Mouse (Mus musculus) ES-Bruce4 (cell line): ENCODE data around the gene Map7d1. TPM values are rescaled to one million over a fixed set of nuclear protein-coding genes. Genes with fewer than 3 reads are reported as not detected.

Source experiments
- H3K27ac ChIP-seq: 2 replicates; pipeline ENCODE4 v1.5.1; 2012; ENCODE audit warnings: low read length, inconsistent platforms; ENCODE audit not compliant: insufficient read depth
- H3K27me3 ChIP-seq: 2 replicates; pipeline ENCODE4 v1.6.1; 2012; ENCODE audit warnings: mild to moderate bottlenecking, low read length, inconsistent platforms; ENCODE audit not compliant: control insufficient read depth, poor library complexity, insufficient read depth, severe bottlenecking
- H3K36me3 ChIP-seq: 2 replicates; pipeline ENCODE4 v1.6.1; 2012; ENCODE audit warnings: inconsistent platforms, mild to moderate bottlenecking, low read length, moderate library complexity; ENCODE audit not compliant: control insufficient read depth, poor library complexity, insufficient read depth, severe bottlenecking
- H3K4me1 ChIP-seq: one replicate; pipeline ENCODE4 v1.8.1; 2011; ENCODE audit warnings: low read length; ENCODE audit not compliant: control insufficient read depth, insufficient read depth
- H3K4me3 ChIP-seq: 2 replicates; pipeline ENCODE4 v1.5.1; 2011; ENCODE audit warnings: low read depth, mild to moderate bottlenecking, low read length
- H3K9ac ChIP-seq: 2 replicates; pipeline ENCODE4 v1.6.1; 2012; ENCODE audit warnings: low read depth, mild to moderate bottlenecking, inconsistent platforms; ENCODE audit not compliant: poor library complexity, severe bottlenecking
- H3K9me3 ChIP-seq: replicated peaks from 2 replicates; pipeline ENCODE4 v1.6.1; 2012; ENCODE audit warnings: mild to moderate bottlenecking, low read length, inconsistent platforms; ENCODE audit not compliant: control insufficient read depth, poor library complexity, insufficient read depth, severe bottlenecking
- CTCF ChIP-seq: IDR thresholded peaks from one replicate; pipeline ENCODE4 v1.8.1; 2011; ENCODE audit warnings: low read depth, low read length
- EP300 ChIP-seq: IDR thresholded peaks from 2 replicates; pipeline ENCODE4 v1.6.1; 2011; ENCODE audit warnings: low read depth, low read length; ENCODE audit not compliant: insufficient read depth
- POLR2A ChIP-seq: IDR thresholded peaks from one replicate; pipeline ENCODE4 v1.8.1; 2011; ENCODE audit warnings: low read length; ENCODE audit not compliant: insufficient read depth
- polyA plus RNA-seq: library from polyadenylated mRNA; stranded (reverse); fragments of >200 nt; gene quantifications from 2 replicates; pipeline ENCODE4 v1.2.4, GENCODE M21; 2011; ENCODE audit warnings: low read depth; ENCODE audit not compliant: missing spikeins, insufficient read depth, insufficient read length

The Map7d1 gene
- polyA plus RNA-seq, 1 experiment = 29.0 TPM

DNA sequence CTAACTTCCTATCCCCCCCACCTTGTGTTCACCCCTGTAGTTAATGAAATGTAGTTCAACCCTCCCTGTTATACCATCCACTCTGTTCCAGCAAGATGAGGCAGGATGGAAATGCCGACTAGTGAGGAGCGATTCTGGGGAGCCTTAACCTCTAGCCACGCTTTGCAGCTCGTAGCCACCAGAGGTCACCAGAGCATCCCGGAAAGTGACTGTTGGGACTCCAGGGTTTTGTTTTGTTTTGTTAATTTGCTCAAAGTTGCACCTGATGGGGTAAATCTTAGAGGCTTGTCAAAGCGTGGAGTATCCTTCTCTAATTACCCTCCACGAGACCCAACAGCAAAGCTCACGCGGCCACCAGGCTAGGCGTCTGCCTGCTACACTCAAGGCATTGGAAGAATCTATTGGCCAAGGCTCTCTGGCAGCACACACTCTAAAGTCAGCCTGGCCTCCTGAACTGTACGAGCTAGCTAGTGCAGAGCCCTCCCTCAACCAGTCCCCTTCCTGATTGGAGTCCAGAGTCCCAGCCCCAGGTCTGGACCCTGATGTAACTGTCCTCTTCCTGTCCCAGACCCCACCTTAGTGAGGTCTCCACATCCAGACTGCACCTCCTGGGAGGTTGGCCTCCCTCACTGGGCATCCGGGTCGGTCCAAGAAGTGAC lies 21.9 kb upstream of the Map7d1 start:
- H3K27ac ChIP-seq = no peak overlapping the region; the same call in 1 of the 2 replicates
- H3K36me3 ChIP-seq = no peaks in the 10 kb centered on the region
- TF ChIP-seq CTCF = peak; percentile 86
- no peak for TF ChIP-seq POLR2A
- TF ChIP-seq EP300 = 0 out of 2 replicates have a peak, but pooled peaks have one; percentile 39
- no peaks in the 10 kb centered on the region for H3K27me3 ChIP-seq
- H3K9me3 ChIP-seq = no peaks in the 10 kb centered on the region
- peak overlapping the region; percentile 9; the same call in 1 of the 2 replicates for H3K9ac ChIP-seq
- no peaks in the 10 kb centered on the region for H3K4me1 ChIP-seq
- H3K4me3 ChIP-seq = peak overlapping the region; percentile 31

GRCm38 (mm10) chr4:126275681-126276131 lies 19.6 kb upstream of the Map7d1 start:
- no peak overlapping the region for H3K4me3 ChIP-seq
- no peak for TF ChIP-seq EP300
- TF ChIP-seq POLR2A = no peak
- no peak for TF ChIP-seq CTCF

DNA sequence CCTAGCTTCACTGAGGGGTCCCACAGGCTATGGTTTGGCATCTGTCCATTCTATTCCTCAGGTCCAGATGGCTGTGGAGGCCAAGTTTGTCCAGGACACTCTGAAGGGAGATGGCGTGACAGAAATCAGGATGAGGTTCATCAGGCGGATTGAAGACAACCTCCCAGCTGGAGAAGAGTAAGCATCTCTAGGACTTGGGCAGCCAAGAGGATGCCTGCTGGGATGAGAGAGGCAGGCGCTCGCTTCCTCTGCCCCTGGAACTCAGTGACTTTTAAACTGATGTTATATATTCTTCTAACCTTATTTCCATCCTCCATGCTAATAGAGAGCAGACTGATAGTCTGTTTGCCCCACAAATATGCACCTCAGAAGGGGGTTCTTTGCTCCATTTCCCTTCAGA lies 18.9 kb upstream of the Map7d1 start:
- Histone ChIP-seq H3K36me3 (no peaks in the 10 kb centered on the region), H3K9me3 (no peaks in the 10 kb centered on the region)

More at GRCm38 (mm10) chr4:126275681-126276131, 19.6 kb upstream of the Map7d1 start:
- Histone ChIP-seq H3K9ac (no peak overlapping the region), H3K36me3 (no peaks in the 10 kb centered on the region), H3K27ac (no peak overlapping the region), H3K4me1 (no peaks in the 10 kb centered on the region), H3K27me3 (no peaks in the 10 kb centered on the region), H3K9me3 (no peaks in the 10 kb centered on the region)

DNA sequence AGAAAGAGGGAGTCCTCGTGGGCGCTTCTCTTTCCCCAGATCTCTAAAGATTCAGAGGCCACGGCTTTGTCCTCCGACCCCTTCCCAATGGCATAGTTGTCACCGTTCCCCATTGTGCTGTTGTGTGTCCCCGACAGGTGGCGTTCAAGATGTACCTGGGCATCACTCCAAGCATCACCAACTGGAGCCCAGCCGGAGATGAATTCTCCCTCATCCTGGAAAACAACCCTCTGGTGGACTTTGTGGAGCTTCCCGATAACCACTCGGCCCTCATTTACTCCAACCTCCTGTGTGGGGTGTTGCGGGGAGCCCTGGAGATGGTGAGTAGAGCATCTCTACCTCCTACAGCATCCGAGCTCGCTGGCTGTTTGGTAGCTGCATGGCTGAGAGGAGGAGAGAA lies 17.6 kb upstream of the Map7d1 start:
- Histone ChIP-seq H3K9me3 (no peaks in the 10 kb centered on the region), H3K9ac (no peak overlapping the region), H3K4me3 (no peak overlapping the region), H3K27ac (no peak overlapping the region), H3K27me3 (no peaks in the 10 kb centered on the region), H3K36me3 (no peaks in the 10 kb centered on the region), H3K4me1 (no peaks in the 10 kb centered on the region)
- TF ChIP-seq EP300 (no peak), CTCF (peak; percentile 23), POLR2A (no peak)

More for the DNA sequence above, 18.9 kb upstream of the Map7d1 start:
- Histone ChIP-seq H3K27ac (no peak overlapping the region), H3K27me3 (no peaks in the 10 kb centered on the region), H3K9ac (no peak overlapping the region), H3K4me1 (no peaks in the 10 kb centered on the region), H3K4me3 (no peak overlapping the region)
- no peak for TF ChIP-seq EP300
- TF ChIP-seq CTCF = no peak
- no peak for TF ChIP-seq POLR2A

DNA sequence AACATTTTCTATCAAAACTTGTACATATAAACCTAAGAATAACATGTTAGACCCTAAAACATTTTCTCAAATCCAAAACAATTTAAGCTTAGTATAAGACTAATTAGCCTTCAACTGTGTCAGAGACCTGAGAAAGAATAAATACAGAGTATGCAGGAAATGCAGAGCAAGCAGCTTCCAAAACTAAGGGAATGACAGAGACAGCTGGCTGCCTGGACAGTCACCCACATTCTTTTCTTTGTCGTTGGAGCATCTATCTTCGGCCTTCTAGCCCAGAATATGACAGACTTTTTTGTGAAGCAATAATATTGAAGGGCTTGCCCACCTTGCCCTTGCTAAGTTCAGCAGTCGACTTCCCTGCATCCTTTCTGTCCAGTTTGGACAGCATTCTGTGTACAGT lies 13.1 kb upstream of the Map7d1 start:
- H3K4me3 ChIP-seq = no peak overlapping the region
- no peaks in the 10 kb centered on the region for H3K36me3 ChIP-seq
- H3K9ac ChIP-seq = no peak overlapping the region
- no peak for TF ChIP-seq POLR2A
- TF ChIP-seq EP300 = no peak
- no peak for TF ChIP-seq CTCF
- H3K27ac ChIP-seq = no peak overlapping the region
- no peaks in the 10 kb centered on the region for H3K4me1 ChIP-seq
- H3K27me3 ChIP-seq = no peaks in the 10 kb centered on the region
- no peaks in the 10 kb centered on the region for H3K9me3 ChIP-seq

DNA sequence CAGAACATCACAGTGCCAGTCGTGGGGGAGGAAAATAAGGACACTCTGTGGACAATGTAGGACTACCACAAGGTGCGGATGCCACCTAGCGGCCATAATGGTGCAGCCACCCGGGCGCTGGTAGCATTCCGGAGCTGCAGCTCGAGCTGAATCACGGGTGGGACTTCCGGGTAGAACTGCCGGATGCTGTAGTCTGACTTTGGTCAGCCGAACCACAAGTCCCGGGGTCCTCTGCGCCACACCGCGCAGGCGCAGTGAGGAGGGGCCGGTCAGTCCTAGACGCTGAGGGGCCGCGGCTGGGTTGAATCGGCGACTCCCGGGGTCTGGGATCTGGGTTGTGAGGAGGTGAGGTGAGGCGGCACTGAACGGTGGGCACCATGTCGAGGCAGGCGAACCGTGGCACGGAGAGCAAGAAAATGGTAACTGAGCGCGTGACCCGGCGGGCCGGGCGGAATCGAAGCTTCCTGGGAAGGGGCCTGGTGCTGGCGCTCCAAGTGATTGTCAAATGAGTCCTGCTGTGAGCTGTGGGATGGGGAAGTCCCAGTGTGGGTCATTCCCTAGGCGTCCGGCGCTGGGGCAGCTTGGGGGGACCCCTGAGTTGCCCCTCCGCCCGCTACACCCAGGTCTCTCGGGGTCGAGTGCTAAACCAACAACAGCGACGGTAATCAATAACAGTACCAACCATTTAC lies 6.1 kb upstream of the Map7d1 start, which contains the start of gene Trappc3:
TSS of gene Trappc3 (plus strand) at position 207 of the 689 bp plus-strand sequence.
- peak within 1 kb of the TSS; percentile 87 for H3K4me3 ChIP-seq
- H3K27ac ChIP-seq = no peak within 1 kb of the TSS
- H3K27me3 ChIP-seq = no peaks in the 10 kb centered on the region
- H3K4me1 ChIP-seq = peaks cover 4% of the 10 kb centered on the region
- H3K9ac ChIP-seq = peak within 1 kb of the TSS; percentile 69
- H3K9me3 ChIP-seq = no peaks in the 10 kb centered on the region
- TF ChIP-seq POLR2A = no peak
- TF ChIP-seq CTCF = peak; percentile 92
- 0 out of 2 replicates have a peak, but pooled peaks have one; percentile 4 for TF ChIP-seq EP300
- no peaks in the 10 kb centered on the region for H3K36me3 ChIP-seq
